Mouse (Mus musculus): ENCODE data around the gene Scrg1. TPM values are rescaled to one million over a fixed set of nuclear protein-coding genes. Genes with fewer than 3 reads are reported as not detected.

The Scrg1 gene
- total and polyA plus RNA-seq, 2 experiments from 2014 or later: 16.3 to 35.2 TPM

- H3K4me3 ChIP-seq (ENCODE audit: low read depth, low read length): peak overlapping the region; percentile 87
- no peaks in the 10 kb centered on the region for H3K27me3 ChIP-seq (ENCODE audit: insufficient read depth, low read length)
- peak overlapping the region; percentile 77 for H3K4me2 ChIP-seq (ENCODE audit: low read depth, low read length, poor library complexity, severe bottlenecking)
- TF ChIP-seq CTCF (IDR thresholded peaks at IDR 0.05): no peak
- H3K27ac ChIP-seq (ENCODE audit: low read depth, low read length): 0 out of 2 replicates have a peak overlapping the region, but pooled peaks have one; percentile 32
- DNase-seq (ENCODE audit: low spot score): peak; percentile 66
- H3K9ac ChIP-seq (replicated peaks; ENCODE audit: low read length, poor library complexity, severe bottlenecking): no peak overlapping the region
- ATAC-seq (ENCODE audit: low FRiP score): peak; percentile 47; the same call in 1 of the 2 replicates
- no peaks in the 10 kb centered on the region for H3K9me3 ChIP-seq (ENCODE audit: low read length)
- WGBS: under 1% methylated on average over 25 of the region's 25 CpGs
- 0 out of 2 replicates have a peak, but pooled peaks cover 2% of the 10 kb centered on the region for H3K4me1 ChIP-seq (ENCODE audit: insufficient read depth, low read length)
- H3K36me3 ChIP-seq (ENCODE audit: insufficient read depth, low read length): no peaks in the 10 kb centered on the region
Observed at GRCm38 (mm10) chr8:57488312-57488765, 32.6 kb downstream of the Scrg1 start.

- DNase-seq (ENCODE audit: low spot score): no peak
- Histone ChIP-seq H3K9me3 (ENCODE audit: low read length) (no peaks in the 10 kb centered on the region), H3K27me3 (ENCODE audit: insufficient read depth, low read length) (no peaks in the 10 kb centered on the region), H3K36me3 (ENCODE audit: insufficient read depth, low read length) (no peaks in the 10 kb centered on the region), H3K4me1 (ENCODE audit: insufficient read depth, low read length) (0 out of 2 replicates have a peak, but pooled peaks cover 2% of the 10 kb centered on the region), H3K27ac (ENCODE audit: low read depth, low read length) (no peak overlapping the region), H3K4me2 (ENCODE audit: low read depth, low read length, poor library complexity, severe bottlenecking) (no peak overlapping the region), H3K9ac (replicated peaks; ENCODE audit: low read length, poor library complexity, severe bottlenecking) (no peak overlapping the region), H3K4me3 (ENCODE audit: low read depth, low read length) (no peak overlapping the region)
- no peak for TF ChIP-seq CTCF (IDR thresholded peaks at IDR 0.05)
- ATAC-seq (ENCODE audit: low FRiP score): no peak
- 97% methylated on average over 1 of the region's 1 CpGs for WGBS
Observed at GRCm38 (mm10) chr8:57489366-57489765, 33.6 kb downstream of the Scrg1 start.

DNA sequence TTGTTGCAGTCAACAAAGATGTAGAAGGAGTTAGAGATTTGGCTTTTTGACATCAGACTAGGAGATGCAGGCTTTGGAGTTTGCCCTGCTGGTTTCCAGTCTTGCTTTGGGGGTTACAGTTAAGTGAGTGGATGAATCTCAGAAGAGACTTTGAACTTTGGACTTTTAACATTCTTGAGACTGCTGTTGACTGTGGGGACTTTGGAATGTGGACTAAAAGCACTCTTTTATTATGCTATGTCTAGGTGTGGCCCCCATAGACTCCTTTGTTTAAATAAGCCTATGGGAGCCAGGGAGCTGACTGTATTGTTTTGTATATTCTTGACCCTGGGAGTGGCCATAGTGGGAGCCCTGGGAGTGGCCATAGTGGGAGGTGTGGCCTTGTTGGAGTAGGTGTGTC, 34.2 kb downstream of the Scrg1 start:
- Histone ChIP-seq H3K36me3 (ENCODE audit: insufficient read depth, low read length) (no peaks in the 10 kb centered on the region), H3K9me3 (ENCODE audit: low read length) (no peaks in the 10 kb centered on the region), H3K4me1 (ENCODE audit: insufficient read depth, low read length) (0 out of 2 replicates have a peak, but pooled peaks cover 2% of the 10 kb centered on the region), H3K27ac (ENCODE audit: low read depth, low read length) (no peak overlapping the region), H3K4me2 (ENCODE audit: low read depth, low read length, poor library complexity, severe bottlenecking) (no peak overlapping the region), H3K9ac (replicated peaks; ENCODE audit: low read length, poor library complexity, severe bottlenecking) (no peak overlapping the region), H3K4me3 (ENCODE audit: low read depth, low read length) (no peak overlapping the region), H3K27me3 (ENCODE audit: insufficient read depth, low read length) (no peaks in the 10 kb centered on the region)
- ATAC-seq (ENCODE audit: low FRiP score): no peak
- DNase-seq (ENCODE audit: low spot score): no peak
- no peak for TF ChIP-seq CTCF (IDR thresholded peaks at IDR 0.05)

- H3K27me3 ChIP-seq (ENCODE audit: insufficient read depth, low read length): no peaks in the 10 kb centered on the region
- no peak overlapping the region for H3K27ac ChIP-seq (ENCODE audit: low read depth, low read length)
- H3K36me3 ChIP-seq (ENCODE audit: insufficient read depth, low read length): no peaks in the 10 kb centered on the region
- ATAC-seq (ENCODE audit: low FRiP score) (no peak), DNase-seq (ENCODE audit: low spot score) (no peak)
- no peaks in the 10 kb centered on the region for H3K9me3 ChIP-seq (ENCODE audit: low read length)
- WGBS: 96% methylated on average over 4 of the region's 4 CpGs
- H3K4me1 ChIP-seq (ENCODE audit: insufficient read depth, low read length): no peaks in the 10 kb centered on the region
- no peak overlapping the region for H3K4me2 ChIP-seq (ENCODE audit: low read depth, low read length, poor library complexity, severe bottlenecking)
- no peak overlapping the region for H3K4me3 ChIP-seq (ENCODE audit: low read depth, low read length)
- H3K9ac ChIP-seq (replicated peaks; ENCODE audit: low read length, poor library complexity, severe bottlenecking): no peak overlapping the region
- TF ChIP-seq CTCF (IDR thresholded peaks at IDR 0.05): no peak
Observed at GRCm38 (mm10) chr8:57491873-57492272, 36.1 kb downstream of the Scrg1 start.

GRCm38 (mm10) chr8:57498494-57498846, 42.7 kb downstream of the Scrg1 start:
- no peak for DNase-seq (ENCODE audit: low spot score)
- H3K36me3 ChIP-seq (ENCODE audit: insufficient read depth, low read length): no peaks in the 10 kb centered on the region
- H3K4me1 ChIP-seq (ENCODE audit: insufficient read depth, low read length): no peaks in the 10 kb centered on the region
- no peaks in the 10 kb centered on the region for H3K9me3 ChIP-seq (ENCODE audit: low read length)
- no peaks in the 10 kb centered on the region for H3K27me3 ChIP-seq (ENCODE audit: insufficient read depth, low read length)
- ATAC-seq (ENCODE audit: low FRiP score): no peak
- H3K27ac ChIP-seq (ENCODE audit: low read depth, low read length): no peak overlapping the region
- H3K4me2 ChIP-seq (ENCODE audit: low read depth, low read length, poor library complexity, severe bottlenecking): peak overlapping the region; percentile 39
- TF ChIP-seq CTCF (IDR thresholded peaks at IDR 0.05): no peak
- no peak overlapping the region for H3K9ac ChIP-seq (replicated peaks; ENCODE audit: low read length, poor library complexity, severe bottlenecking)
- H3K4me3 ChIP-seq (ENCODE audit: low read depth, low read length): no peak overlapping the region
- WGBS: 41% methylated on average over 8 of the region's 8 CpGs

- H3K9ac ChIP-seq (replicated peaks; ENCODE audit: low read length, poor library complexity, severe bottlenecking): no peak overlapping the region
- ATAC-seq (ENCODE audit: low FRiP score) (no peak), DNase-seq (ENCODE audit: low spot score) (peak; percentile 65)
- H3K4me1 ChIP-seq (ENCODE audit: insufficient read depth, low read length): no peaks in the 10 kb centered on the region
- H3K27ac ChIP-seq (ENCODE audit: low read depth, low read length): no peak overlapping the region
- no peak overlapping the region; the same call in 1 of the 2 replicates for H3K4me3 ChIP-seq (ENCODE audit: low read depth, low read length)
- no peaks in the 10 kb centered on the region for H3K36me3 ChIP-seq (ENCODE audit: insufficient read depth, low read length)
- H3K27me3 ChIP-seq (ENCODE audit: insufficient read depth, low read length): no peaks in the 10 kb centered on the region
- H3K9me3 ChIP-seq (ENCODE audit: low read length): no peaks in the 10 kb centered on the region
- peak overlapping the region; percentile 39 for H3K4me2 ChIP-seq (ENCODE audit: low read depth, low read length, poor library complexity, severe bottlenecking)
- 36% methylated on average over 17 of the region's 17 CpGs for WGBS
- TF ChIP-seq CTCF (IDR thresholded peaks at IDR 0.05): 0 out of 2 replicates have a peak, but pooled peaks have one; percentile 2
Observed at GRCm38 (mm10) chr8:57498847-57499511, 43.3 kb downstream of the Scrg1 start.

Data from midbrain, postnatal 0 days (tissue).